Mouse (Mus musculus) stomach, embryonic 16.5 days (tissue): ENCODE measurements around the gene Htra3. TPM values are rescaled to one million over a fixed set of nuclear protein-coding genes. Genes with fewer than 3 reads are reported as not detected.
A peak's percentile ranks its signal among the peaks of the same experiment; 100 is the strongest.

ENCODE experiments used
- ATAC-seq: fragments of 200-750 bp; cut with Nextera tagmentation; 2 replicates; pipeline ENCODE4 v1.8.0; 2017; ENCODE audit warnings: moderate number of reproducible peaks, moderate TSS enrichment; ENCODE audit not compliant: insufficient read depth, low FRiP score
- H3K27ac ChIP-seq: fragments of 300-500 bp; sonication (generic); 2 replicates; pipeline ENCODE4 v1.5.1; 2014; ENCODE audit warnings: low read length
- H3K27me3 ChIP-seq: fragments of 300-500 bp; sonication (generic); 2 replicates; pipeline ENCODE4 v1.6.1; 2014; ENCODE audit warnings: low read length, control low read depth, mixed read lengths; ENCODE audit not compliant: control insufficient read depth, insufficient read depth
- H3K36me3 ChIP-seq: fragments of 300-500 bp; sonication (generic); 2 replicates; pipeline ENCODE4 v1.6.1; 2014; ENCODE audit warnings: low read length; ENCODE audit not compliant: control insufficient read depth, insufficient read depth
- H3K4me1 ChIP-seq: fragments of 300-500 bp; sonication (generic); 2 replicates; pipeline ENCODE4 v1.6.1; 2014; ENCODE audit warnings: low read length, control low read depth, mixed read lengths; ENCODE audit not compliant: control insufficient read depth, insufficient read depth
- H3K4me2 ChIP-seq: fragments of 300-500 bp; sonication (generic); 2 replicates; pipeline ENCODE4 v1.6.1; 2014; ENCODE audit warnings: low read depth, low read length, mixed read lengths
- H3K4me3 ChIP-seq: fragments of 300-500 bp; sonication (generic); replicated peaks from 2 replicates; pipeline ENCODE4 v1.5.1; 2014; ENCODE audit warnings: mild to moderate bottlenecking, low read length
- H3K9ac ChIP-seq: fragments of 300-500 bp; sonication (generic); 2 replicates; pipeline ENCODE4 v1.6.1; 2014; ENCODE audit warnings: low read length
- H3K9me3 ChIP-seq: fragments of 300-500 bp; sonication (generic); replicated peaks from 2 replicates; pipeline ENCODE4 v1.6.1; 2016; ENCODE audit warnings: low read length, control low read depth; ENCODE audit not compliant: control insufficient read depth
- WGBS: fragments of 180-500 bp; shearing (Covaris S2); extraction: QIAGEN DNeasy Blood & Tissue Kit; methylation state at CpG from one replicate; pipeline ENCODE4 v1.1.7; 2014; 5-methylcytosine and 5-hydroxymethylcytosine counted together
- polyA plus RNA-seq: library from polyadenylated mRNA; unstranded; fragments of >200 nt; fragmentation: Nextera tagmentation; extraction: Ambion mirVana; gene quantifications from 2 replicates; pipeline ENCODE4 v1.2.1, GENCODE M21; 2015

The Htra3 gene
- polyA plus RNA-seq, 1 experiment from 2014 or later = 67.7 TPM

DNA sequence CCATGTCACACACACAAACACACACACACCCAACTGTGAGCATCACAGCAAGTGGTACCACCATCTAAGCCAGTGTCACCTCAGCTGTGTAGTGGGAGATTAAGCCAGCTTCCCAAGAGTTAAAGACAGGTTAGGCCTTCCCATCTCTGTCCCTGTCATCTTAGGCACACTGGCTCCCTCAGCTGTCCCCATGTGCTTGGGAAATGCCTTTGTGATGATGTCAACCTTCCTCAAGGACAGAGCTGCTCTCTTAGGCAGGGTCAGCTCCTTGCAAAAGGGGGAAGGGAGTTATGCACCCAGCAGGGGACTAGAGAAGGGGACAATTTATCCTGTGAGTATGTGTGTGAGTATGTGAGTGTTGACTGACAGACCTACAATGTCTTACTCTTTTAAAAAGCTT is 9.8 kb upstream of the Htra3 start:
- no peaks in the 10 kb centered on the region for H3K36me3 ChIP-seq
- no peak overlapping the region for H3K27ac ChIP-seq
- peaks cover 33% of the 10 kb centered on the region for H3K4me1 ChIP-seq
- ATAC-seq = no peak
- H3K9me3 ChIP-seq = no peaks in the 10 kb centered on the region
- H3K4me2 ChIP-seq = no peak overlapping the region
- H3K9ac ChIP-seq = no peak overlapping the region
- H3K27me3 ChIP-seq = no peaks in the 10 kb centered on the region
- no peak overlapping the region for H3K4me3 ChIP-seq

DNA sequence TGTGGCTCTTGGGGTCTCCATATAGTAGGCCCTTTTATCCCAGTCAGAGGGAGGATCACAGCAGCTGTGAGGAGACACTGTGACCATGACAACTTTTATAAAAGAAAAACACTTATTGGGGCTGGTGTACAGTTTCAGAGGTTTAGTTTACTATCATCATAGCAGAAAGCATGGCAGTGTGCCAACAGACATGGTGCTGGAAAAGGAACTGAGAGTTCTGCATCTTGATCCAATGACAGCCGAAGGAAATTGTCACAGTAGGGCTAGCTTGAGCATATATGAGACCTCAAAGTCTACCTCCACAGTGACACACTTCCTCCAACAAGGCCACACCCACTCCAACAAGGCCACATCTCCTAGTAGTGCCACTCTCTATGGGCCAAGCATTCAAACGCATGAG is 9.3 kb upstream of the Htra3 start:
- Histone ChIP-seq H3K36me3 (no peaks in the 10 kb centered on the region), H3K9ac (no peak overlapping the region), H3K27me3 (no peaks in the 10 kb centered on the region), H3K27ac (no peak overlapping the region), H3K4me2 (no peak overlapping the region), H3K4me1 (peaks cover 38% of the 10 kb centered on the region), H3K4me3 (no peak overlapping the region), H3K9me3 (no peaks in the 10 kb centered on the region)
- no peak for ATAC-seq
- 69% methylated on average over 2 of the region's 2 CpGs for WGBS

DNA sequence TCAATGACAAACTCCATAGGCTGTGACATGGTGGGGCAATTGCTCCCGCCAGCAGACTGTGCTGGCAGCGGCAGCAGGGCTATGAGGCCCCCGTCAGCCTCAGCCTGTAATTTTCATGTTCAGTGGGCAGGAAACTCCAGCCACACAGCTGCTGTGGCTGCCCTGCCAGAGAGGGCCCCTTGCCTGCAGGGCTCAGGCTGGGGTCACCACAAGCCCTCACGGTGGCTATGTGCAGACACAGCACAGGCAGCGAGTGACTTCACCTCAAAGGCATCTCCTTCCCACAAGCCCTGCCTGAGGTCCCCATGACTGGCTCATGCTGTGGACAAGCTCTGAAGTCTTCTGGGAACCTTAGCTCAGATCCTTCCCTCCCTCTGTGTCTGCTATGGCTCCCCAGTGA is 7.5 kb upstream of the Htra3 start:
- Histone ChIP-seq H3K27me3 (no peaks in the 10 kb centered on the region), H3K27ac (no peak overlapping the region), H3K36me3 (no peaks in the 10 kb centered on the region), H3K9ac (no peak overlapping the region), H3K4me1 (peaks cover 39% of the 10 kb centered on the region), H3K4me2 (no peak overlapping the region), H3K4me3 (no peak overlapping the region), H3K9me3 (no peaks in the 10 kb centered on the region)
- 0 out of 2 replicates have a peak, but pooled peaks have one; percentile 14 for ATAC-seq
- WGBS = 45% methylated on average over 5 of the region's 5 CpGs

DNA sequence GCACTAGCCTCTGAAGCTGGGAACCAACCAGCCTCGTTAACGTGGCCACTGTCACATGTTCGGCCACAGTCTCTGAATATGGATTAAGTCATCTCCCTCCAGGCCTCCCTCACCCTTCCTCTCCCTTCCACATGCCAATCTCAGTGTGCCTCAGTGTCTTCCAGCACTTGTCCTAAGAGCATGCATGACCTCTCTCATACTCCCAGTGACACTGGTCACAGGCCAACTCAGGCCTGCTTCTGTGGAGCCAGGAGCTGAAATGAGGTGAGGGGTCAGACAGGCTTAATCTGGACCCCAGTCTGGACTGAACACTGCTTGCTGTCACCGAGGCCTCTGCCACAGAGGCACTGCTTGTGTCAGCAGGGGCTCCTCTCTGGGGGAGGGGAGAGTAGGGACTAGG is 6.8 kb upstream of the Htra3 start:
- no peak overlapping the region for H3K4me3 ChIP-seq
- no peak overlapping the region for H3K9ac ChIP-seq
- no peak overlapping the region for H3K4me2 ChIP-seq
- H3K9me3 ChIP-seq = no peaks in the 10 kb centered on the region
- no peaks in the 10 kb centered on the region for H3K36me3 ChIP-seq
- WGBS = 74% methylated on average over 4 of the region's 4 CpGs
- H3K27me3 ChIP-seq = no peaks in the 10 kb centered on the region
- H3K27ac ChIP-seq = no peak overlapping the region
- H3K4me1 ChIP-seq = peaks cover 32% of the 10 kb centered on the region
- ATAC-seq = no peak

DNA sequence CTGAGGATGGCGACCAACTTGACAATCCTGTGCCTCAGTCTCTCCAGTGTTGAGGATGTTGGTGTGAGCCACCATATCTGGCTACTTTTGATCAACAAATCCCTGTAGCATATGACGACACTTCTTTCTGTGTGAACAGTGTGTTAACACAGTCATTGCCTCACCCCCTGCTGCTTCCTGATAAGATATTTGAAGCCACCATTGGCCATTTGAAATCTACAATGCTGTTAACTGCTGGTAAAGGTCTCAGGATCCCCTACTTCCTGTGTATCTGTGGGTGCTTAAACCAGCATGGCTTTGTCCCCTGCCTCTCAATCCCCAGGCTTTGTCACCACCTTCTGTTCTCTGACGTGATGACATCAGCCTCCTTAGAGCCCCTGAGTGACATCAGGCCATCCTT is 5.5 kb upstream of the Htra3 start:
- Histone ChIP-seq H3K9me3 (no peaks in the 10 kb centered on the region), H3K36me3 (no peaks in the 10 kb centered on the region), H3K27ac (no peak overlapping the region), H3K4me1 (peaks cover 26% of the 10 kb centered on the region), H3K9ac (no peak overlapping the region), H3K4me3 (no peak overlapping the region), H3K4me2 (no peak overlapping the region), H3K27me3 (no peaks in the 10 kb centered on the region)
- no peak for ATAC-seq
- WGBS = 50% methylated on average over 3 of the region's 3 CpGs

DNA sequence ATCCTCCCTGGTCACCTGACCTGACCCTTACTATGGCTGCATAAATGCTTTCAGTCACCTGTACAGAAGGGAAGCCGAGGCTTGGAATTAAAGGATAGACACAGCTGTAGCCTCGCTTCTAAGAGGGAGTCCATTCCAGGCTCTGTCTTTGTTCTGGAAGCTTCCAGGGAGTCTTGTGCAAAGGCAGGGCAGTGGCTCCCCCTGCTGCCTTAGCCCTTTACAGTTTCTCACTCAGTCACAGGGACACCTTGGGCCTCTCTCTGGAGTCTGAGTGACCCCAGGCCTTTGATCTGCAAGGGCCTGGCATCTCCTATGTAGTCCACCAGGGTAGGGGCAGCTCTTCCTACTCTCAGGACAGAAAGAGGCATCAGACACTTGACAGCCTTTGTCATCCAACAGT is 1.4 kb upstream of the Htra3 start:
- Histone ChIP-seq H3K4me3 (no peak overlapping the region), H3K27me3 (peaks cover 10% of the 10 kb centered on the region; the same call in 1 of the 2 replicates), H3K9me3 (no peaks in the 10 kb centered on the region), H3K36me3 (no peaks in the 10 kb centered on the region), H3K4me1 (peaks cover 31% of the 10 kb centered on the region), H3K4me2 (no peak overlapping the region), H3K27ac (no peak overlapping the region), H3K9ac (no peak overlapping the region; the same call in 1 of the 2 replicates)
- ATAC-seq = peak; percentile 49; the same call in 1 of the 2 replicates
- 48% methylated on average over 2 of the region's 2 CpGs for WGBS

DNA sequence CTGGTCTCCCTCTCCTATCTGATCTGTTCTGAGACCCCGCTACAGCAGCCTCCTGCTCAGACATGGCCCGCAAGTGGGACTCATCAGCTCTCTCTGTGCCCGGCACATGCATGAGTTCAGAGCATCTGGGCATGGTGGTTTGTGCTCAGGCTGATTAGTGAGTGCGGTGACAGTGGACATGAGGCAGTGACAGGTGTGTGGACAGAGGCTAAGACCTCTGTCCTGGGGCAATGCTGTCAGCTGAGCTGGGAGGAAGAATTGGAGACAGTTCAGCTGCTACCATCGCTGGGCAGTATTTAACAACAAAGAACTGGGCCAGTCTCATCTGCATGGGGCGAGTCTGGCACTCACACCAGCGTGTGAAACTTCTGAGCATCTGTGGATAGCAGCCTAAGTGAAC is 2.6 kb downstream of the Htra3 start:
- WGBS = 88% methylated on average over 7 of the region's 7 CpGs
- no peaks in the 10 kb centered on the region for H3K9me3 ChIP-seq
- H3K4me2 ChIP-seq = peak overlapping the region; percentile 84; the same call in 1 of the 2 replicates
- no peak overlapping the region for H3K9ac ChIP-seq
- no peaks in the 10 kb centered on the region for H3K36me3 ChIP-seq
- no peak for ATAC-seq
- peaks cover 10% of the 10 kb centered on the region; the same call in 1 of the 2 replicates for H3K27me3 ChIP-seq
- peaks cover 52% of the 10 kb centered on the region for H3K4me1 ChIP-seq
- H3K4me3 ChIP-seq = no peak overlapping the region
- H3K27ac ChIP-seq = no peak overlapping the region

DNA sequence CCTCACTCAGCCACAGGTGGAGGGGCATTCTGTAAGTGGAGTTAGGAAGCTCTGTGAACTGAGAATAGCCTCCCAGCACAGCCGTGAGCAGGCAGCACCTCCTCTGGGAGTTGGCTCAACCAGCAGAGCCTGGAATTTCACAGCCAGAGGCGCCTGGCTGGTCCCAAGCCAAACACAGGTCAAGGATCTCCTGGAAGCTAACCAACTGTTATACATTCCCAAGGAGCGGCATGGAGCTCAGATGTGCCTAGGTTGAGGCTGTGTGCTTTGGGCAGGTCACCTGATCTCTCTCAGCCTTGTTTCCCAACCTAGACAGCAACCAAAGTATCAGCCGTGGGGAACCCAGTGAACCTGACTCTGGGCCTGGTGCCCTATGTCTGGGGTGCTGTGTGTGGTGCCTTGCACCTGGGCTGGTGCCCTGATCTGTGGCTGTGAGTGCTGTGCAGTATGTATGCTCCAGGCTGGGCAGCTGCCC is 5.5 kb downstream of the Htra3 start:
- H3K9me3 ChIP-seq = no peaks in the 10 kb centered on the region

DNA sequence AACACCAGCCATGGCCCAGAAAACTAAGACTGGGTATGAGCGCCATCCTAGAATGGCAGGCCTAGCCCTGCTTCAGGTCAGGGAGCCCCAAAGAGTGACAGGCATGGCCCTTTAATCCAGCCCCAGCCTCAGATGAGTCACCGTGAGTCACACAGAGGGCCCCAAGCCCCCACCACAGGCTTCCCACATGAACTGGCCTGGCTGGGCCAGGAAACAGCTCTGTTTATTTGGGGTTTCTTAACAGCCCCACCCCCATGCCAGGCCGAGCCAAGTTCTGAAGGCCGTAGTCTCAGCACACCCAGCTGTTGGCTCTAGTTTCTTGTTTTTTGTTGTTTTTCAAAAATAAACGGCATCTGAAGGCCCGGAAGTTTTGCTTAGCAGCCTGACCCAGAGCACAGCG is 6.5 kb downstream of the Htra3 start:
- Histone ChIP-seq H3K27ac (peak overlapping the region; percentile 91), H3K36me3 (no peaks in the 10 kb centered on the region), H3K9ac (peak overlapping the region; percentile 58), H3K4me1 (peaks cover 72% of the 10 kb centered on the region), H3K9me3 (no peaks in the 10 kb centered on the region), H3K4me2 (peak overlapping the region; percentile 19; the same call in 1 of the 2 replicates), H3K4me3 (no peak overlapping the region), H3K27me3 (peaks cover 3% of the 10 kb centered on the region; the same call in 1 of the 2 replicates)
- WGBS = 26% methylated on average over 7 of the region's 7 CpGs
- peak; percentile 79 for ATAC-seq

More for the DNA sequence above, 5.5 kb downstream of the Htra3 start:
- Histone ChIP-seq H3K27me3 (peaks cover 6% of the 10 kb centered on the region; the same call in 1 of the 2 replicates), H3K4me3 (no peak overlapping the region), H3K4me2 (peak overlapping the region; percentile 19; the same call in 1 of the 2 replicates), H3K9ac (peak overlapping the region; percentile 52), H3K36me3 (no peaks in the 10 kb centered on the region), H3K4me1 (peaks cover 77% of the 10 kb centered on the region), H3K27ac (peak overlapping the region; percentile 91)
- peak; percentile 41; the same call in 1 of the 2 replicates for ATAC-seq
- WGBS = 25% methylated on average over 4 of the region's 4 CpGs
